Mouse (Mus musculus): ENCODE data around the gene Plekhg3. TPM values are rescaled to one million over a fixed set of nuclear protein-coding genes. Genes with fewer than 3 reads are reported as not detected.

Plekhg3 gene
- polyA plus RNA-seq, 1 experiment: 11.2 TPM

GRCm38 (mm10) chr12:76507791-76508190, 22.9 kb upstream of the Plekhg3 start:
- no peak overlapping the region for H3ac ChIP-seq (ENCODE audit: control insufficient read depth, insufficient read length)
- H3K36me3 ChIP-seq (ENCODE audit: control insufficient read depth, insufficient read depth): no peaks in the 10 kb centered on the region
- no peak overlapping the region for H3K4me2 ChIP-seq (ENCODE audit: low read depth)
- TF ChIP-seq MYOG (IDR thresholded peaks at IDR 0.05; ENCODE audit: control insufficient read depth in 1 of 3, insufficient read depth in 1 of 3, insufficient read length in 2 of 3, low read depth in 2 of 3) (no peak), USF1 (IDR thresholded peaks at IDR 0.05; ENCODE audit: low read depth) (no peak), CEBPB (IDR thresholded peaks at IDR 0.05; ENCODE audit: insufficient read depth, poor library complexity, severe bottlenecking) (no peak), SRF (IDR thresholded peaks at IDR 0.05; ENCODE audit: control insufficient read depth, insufficient read length, low read depth) (no peak), POLR2A (IDR thresholded peaks at IDR 0.05; ENCODE audit: insufficient read length, low read depth) (no peak), E2F4 (IDR thresholded peaks at IDR 0.05; ENCODE audit: insufficient read depth) (no peak), REST (IDR thresholded peaks at IDR 0.05; ENCODE audit: insufficient read depth, insufficient read length) (no peak)
- no peaks in the 10 kb centered on the region for H3K27me3 ChIP-seq (ENCODE audit: control insufficient read depth, insufficient read depth, insufficient read length)
- H3K4me3 ChIP-seq: no peak overlapping the region
- H3K79me2 ChIP-seq (ENCODE audit: control insufficient read depth, insufficient read depth): no peaks in the 10 kb centered on the region

- no peak overlapping the region for H3K4me3 ChIP-seq
- no peak overlapping the region for H3ac ChIP-seq (ENCODE audit: control insufficient read depth, insufficient read length)
- no peaks in the 10 kb centered on the region for H3K79me2 ChIP-seq (ENCODE audit: control insufficient read depth, insufficient read depth)
- no peak overlapping the region for H3K4me2 ChIP-seq (ENCODE audit: low read depth)
- H3K27me3 ChIP-seq (ENCODE audit: control insufficient read depth, insufficient read depth, insufficient read length): no peaks in the 10 kb centered on the region
- no peaks in the 10 kb centered on the region for H3K36me3 ChIP-seq (ENCODE audit: control insufficient read depth, insufficient read depth)
- TF ChIP-seq TCF3 (IDR thresholded peaks at IDR 0.05; ENCODE audit: insufficient read length, low read depth): no peak
- TF ChIP-seq MAX (IDR thresholded peaks at IDR 0.05; ENCODE audit: low read depth): no peak
- no peak for TF ChIP-seq POLR2AphosphoS2 (IDR thresholded peaks at IDR 0.05; ENCODE audit: insufficient read length, low read depth)
- TF ChIP-seq POLR2A (IDR thresholded peaks at IDR 0.05; ENCODE audit: insufficient read length, low read depth): no peak
- TF ChIP-seq TCF12 (IDR thresholded peaks at IDR 0.05; ENCODE audit: insufficient read depth, poor library complexity, severe bottlenecking): no peak
- no peak for TF ChIP-seq USF1 (IDR thresholded peaks at IDR 0.05; ENCODE audit: low read depth)
- no peak for TF ChIP-seq E2F4 (IDR thresholded peaks at IDR 0.05; ENCODE audit: insufficient read depth)
- TF ChIP-seq MYOD1 (IDR thresholded peaks at IDR 0.05; ENCODE audit: control insufficient read depth in 1 of 3, insufficient read length in 2 of 3, low read depth in 2 of 3): no peak
- TF ChIP-seq CEBPB (IDR thresholded peaks at IDR 0.05; ENCODE audit: insufficient read depth, poor library complexity, severe bottlenecking): no peak
- no peak for TF ChIP-seq REST (IDR thresholded peaks at IDR 0.05; ENCODE audit: insufficient read depth, insufficient read length)
- no peak for TF ChIP-seq MYOG (IDR thresholded peaks at IDR 0.05; ENCODE audit: control insufficient read depth in 1 of 3, insufficient read depth in 1 of 3, insufficient read length in 2 of 3, low read depth in 2 of 3)
- TF ChIP-seq SRF (IDR thresholded peaks at IDR 0.05; ENCODE audit: control insufficient read depth, insufficient read length, low read depth): no peak
Observed at GRCm38 (mm10) chr12:76508909-76509440, 21.7 kb upstream of the Plekhg3 start.

- H3K4me3 ChIP-seq: no peak overlapping the region
- H3K36me3 ChIP-seq (ENCODE audit: control insufficient read depth, insufficient read depth): no peaks in the 10 kb centered on the region
- no peak overlapping the region for H3K4me2 ChIP-seq (ENCODE audit: low read depth)
- no peak overlapping the region for H3ac ChIP-seq (ENCODE audit: control insufficient read depth, insufficient read length)
- H3K79me2 ChIP-seq (ENCODE audit: control insufficient read depth, insufficient read depth): no peaks in the 10 kb centered on the region
- TF ChIP-seq USF1 (IDR thresholded peaks at IDR 0.05; ENCODE audit: low read depth) (no peak), MYOG (IDR thresholded peaks at IDR 0.05; ENCODE audit: control insufficient read depth in 1 of 3, insufficient read depth in 1 of 3, insufficient read length in 2 of 3, low read depth in 2 of 3) (no peak), MAX (IDR thresholded peaks at IDR 0.05; ENCODE audit: low read depth) (no peak), MYOD1 (IDR thresholded peaks at IDR 0.05; ENCODE audit: control insufficient read depth in 1 of 3, insufficient read length in 2 of 3, low read depth in 2 of 3) (no peak), SRF (IDR thresholded peaks at IDR 0.05; ENCODE audit: control insufficient read depth, insufficient read length, low read depth) (no peak), E2F4 (IDR thresholded peaks at IDR 0.05; ENCODE audit: insufficient read depth) (no peak)
- no peaks in the 10 kb centered on the region for H3K27me3 ChIP-seq (ENCODE audit: control insufficient read depth, insufficient read depth, insufficient read length)
Observed at GRCm38 (mm10) chr12:76512731-76513130, 18.0 kb upstream of the Plekhg3 start.

GRCm38 (mm10) chr12:76514842-76515241, 15.8 kb upstream of the Plekhg3 start:
- Histone ChIP-seq H3ac (ENCODE audit: control insufficient read depth, insufficient read length) (no peak overlapping the region), H3K79me2 (ENCODE audit: control insufficient read depth, insufficient read depth) (no peaks in the 10 kb centered on the region), H3K36me3 (ENCODE audit: control insufficient read depth, insufficient read depth) (no peaks in the 10 kb centered on the region), H3K4me3 (no peak overlapping the region), H3K27me3 (ENCODE audit: control insufficient read depth, insufficient read depth, insufficient read length) (no peaks in the 10 kb centered on the region), H3K4me2 (ENCODE audit: low read depth) (no peak overlapping the region)
- no peak for TF ChIP-seq POLR2A (IDR thresholded peaks at IDR 0.05; ENCODE audit: insufficient read length, low read depth)
- TF ChIP-seq TCF12 (IDR thresholded peaks at IDR 0.05; ENCODE audit: insufficient read depth, poor library complexity, severe bottlenecking): no peak
- no peak for TF ChIP-seq MAX (IDR thresholded peaks at IDR 0.05; ENCODE audit: low read depth)
- no peak for TF ChIP-seq REST (IDR thresholded peaks at IDR 0.05; ENCODE audit: insufficient read depth, insufficient read length)
- no peak for TF ChIP-seq TCF3 (IDR thresholded peaks at IDR 0.05; ENCODE audit: insufficient read length, low read depth)
- TF ChIP-seq MYOD1 (IDR thresholded peaks at IDR 0.05; ENCODE audit: control insufficient read depth in 1 of 3, insufficient read length in 2 of 3, low read depth in 2 of 3): no peak
- no peak for TF ChIP-seq POLR2AphosphoS2 (IDR thresholded peaks at IDR 0.05; ENCODE audit: insufficient read length, low read depth)
- no peak for TF ChIP-seq CEBPB (IDR thresholded peaks at IDR 0.05; ENCODE audit: insufficient read depth, poor library complexity, severe bottlenecking)
- TF ChIP-seq E2F4 (IDR thresholded peaks at IDR 0.05; ENCODE audit: insufficient read depth): no peak
- TF ChIP-seq USF1 (IDR thresholded peaks at IDR 0.05; ENCODE audit: low read depth): no peak
- no peak for TF ChIP-seq MYOG (IDR thresholded peaks at IDR 0.05; ENCODE audit: control insufficient read depth in 1 of 3, insufficient read depth in 1 of 3, insufficient read length in 2 of 3, low read depth in 2 of 3)
- TF ChIP-seq SRF (IDR thresholded peaks at IDR 0.05; ENCODE audit: control insufficient read depth, insufficient read length, low read depth): no peak

GRCm38 (mm10) chr12:76518000-76518399, 12.7 kb upstream of the Plekhg3 start:
- no peaks in the 10 kb centered on the region for H3K36me3 ChIP-seq (ENCODE audit: control insufficient read depth, insufficient read depth)
- H3K4me3 ChIP-seq: no peak overlapping the region
- H3K4me2 ChIP-seq (ENCODE audit: low read depth): no peak overlapping the region
- no peak overlapping the region for H3ac ChIP-seq (ENCODE audit: control insufficient read depth, insufficient read length)
- TF ChIP-seq E2F4 (IDR thresholded peaks at IDR 0.05; ENCODE audit: insufficient read depth) (no peak), TCF12 (IDR thresholded peaks at IDR 0.05; ENCODE audit: insufficient read depth, poor library complexity, severe bottlenecking) (no peak), MYOD1 (IDR thresholded peaks at IDR 0.05; ENCODE audit: control insufficient read depth in 1 of 3, insufficient read length in 2 of 3, low read depth in 2 of 3) (no peak), USF1 (IDR thresholded peaks at IDR 0.05; ENCODE audit: low read depth) (no peak)
- no peaks in the 10 kb centered on the region for H3K79me2 ChIP-seq (ENCODE audit: control insufficient read depth, insufficient read depth)
- H3K27me3 ChIP-seq (ENCODE audit: control insufficient read depth, insufficient read depth, insufficient read length): no peaks in the 10 kb centered on the region
